Mouse (Mus musculus) liver, embryonic 15.5 days (tissue): ENCODE data around the gene Nckap5. TPM values are rescaled to one million over a fixed set of nuclear protein-coding genes. Genes with fewer than 3 reads are reported as not detected.

Experiments used
- ATAC-seq: fragments of 200-750 bp; cut with Nextera tagmentation; 2 replicates; pipeline ENCODE4 v1.8.0; 2017; ENCODE audit warnings: moderate number of reproducible peaks, mild to moderate bottlenecking, moderate library complexity; ENCODE audit not compliant: insufficient read depth
- H3K27ac ChIP-seq: fragments of 300-500 bp; sonication (generic); replicated peaks from 2 replicates; pipeline ENCODE4 v1.5.1; 2015; ENCODE audit warnings: mild to moderate bottlenecking, inconsistent platforms
- H3K27me3 ChIP-seq: fragments of 300-500 bp; sonication (generic); 2 replicates; pipeline ENCODE4 v1.6.1; 2015; ENCODE audit warnings: mild to moderate bottlenecking, inconsistent platforms
- H3K36me3 ChIP-seq: fragments of 300-500 bp; sonication (generic); replicated peaks from 2 replicates; pipeline ENCODE4 v1.6.1; 2015; ENCODE audit warnings: moderate library complexity, mild to moderate bottlenecking, inconsistent platforms
- H3K4me1 ChIP-seq: fragments of 300-500 bp; sonication (generic); replicated peaks from 2 replicates; pipeline ENCODE4 v1.6.1; 2015; ENCODE audit warnings: inconsistent platforms
- H3K4me2 ChIP-seq: fragments of 300-500 bp; sonication (generic); 2 replicates; pipeline ENCODE4 v1.6.1; 2015; ENCODE audit warnings: moderate library complexity, mild to moderate bottlenecking, inconsistent platforms
- H3K4me3 ChIP-seq: fragments of 300-500 bp; sonication (generic); replicated peaks from 2 replicates; pipeline ENCODE4 v1.5.1; 2015; ENCODE audit warnings: mild to moderate bottlenecking, inconsistent platforms
- H3K9ac ChIP-seq: fragments of 300-500 bp; sonication (generic); 2 replicates; pipeline ENCODE4 v1.6.1; 2015; ENCODE audit warnings: moderate library complexity, mild to moderate bottlenecking, inconsistent platforms
- H3K9me3 ChIP-seq: fragments of 300-500 bp; sonication (generic); replicated peaks from 2 replicates; pipeline ENCODE4 v1.6.1; 2016; ENCODE audit warnings: inconsistent platforms
- WGBS: fragments of 180-500 bp; shearing (Covaris S2); methylation state at CpG from one replicate; pipeline ENCODE4 v1.1.7; 2015; ENCODE audit warnings: mixed read lengths; ENCODE audit not compliant: insufficient replicate concordance; 5-methylcytosine and 5-hydroxymethylcytosine counted together
- polyA plus RNA-seq: library from polyadenylated mRNA; unstranded; fragments of >200 nt; fragmentation: Nextera tagmentation; extraction: Ambion mirVana; gene quantifications from 2 replicates; pipeline ENCODE4 v1.2.1, GENCODE M21; 2015

Nckap5 gene
- polyA plus RNA-seq, 1 experiment from 2014 or later, result 0.99 TPM

- no peaks in the 10 kb centered on the region for H3K9me3 ChIP-seq
- WGBS, result 49% methylated on average over 6 of the region's 6 CpGs
- H3K27me3 ChIP-seq, result no peaks in the 10 kb centered on the region
- H3K4me1 ChIP-seq, result no peaks in the 10 kb centered on the region
- H3K36me3 ChIP-seq, result no peaks in the 10 kb centered on the region
- H3K9ac ChIP-seq, result no peak overlapping the region
- ATAC-seq, result no peak
- no peak overlapping the region for H3K27ac ChIP-seq
- H3K4me3 ChIP-seq, result no peak overlapping the region
- H3K4me2 ChIP-seq, result no peak overlapping the region
Observed at GRCm38 (mm10) chr1:126765506-126766170, 65.0 kb downstream of the Nckap5 start.

DNA sequence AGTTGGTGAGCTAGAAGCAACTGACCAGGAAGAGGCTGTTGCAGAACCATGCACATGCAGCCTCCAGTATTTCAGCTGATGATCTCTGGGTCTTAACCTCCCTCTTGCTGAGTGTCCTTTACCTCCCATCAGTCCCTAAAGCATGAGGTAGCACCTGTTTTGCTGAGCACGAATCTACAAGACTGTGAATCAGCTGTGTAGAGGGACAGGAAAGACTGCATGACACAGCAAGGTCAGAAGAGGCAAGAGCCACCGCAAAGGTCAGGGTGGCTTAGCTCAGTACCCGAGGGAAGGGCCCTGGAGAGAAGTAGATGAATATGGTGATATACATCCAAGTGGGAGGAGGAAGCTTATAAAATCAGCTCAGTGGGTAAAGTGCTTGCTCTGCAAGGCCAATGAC is 66.4 kb downstream of the Nckap5 start:
- Histone ChIP-seq H3K9ac (no peak overlapping the region), H3K4me3 (no peak overlapping the region), H3K4me1 (no peaks in the 10 kb centered on the region), H3K9me3 (no peaks in the 10 kb centered on the region), H3K4me2 (no peak overlapping the region), H3K36me3 (no peaks in the 10 kb centered on the region), H3K27me3 (no peaks in the 10 kb centered on the region), H3K27ac (no peak overlapping the region)
- no peak for ATAC-seq
- WGBS, result 45% methylated on average over 3 of the region's 3 CpGs

DNA sequence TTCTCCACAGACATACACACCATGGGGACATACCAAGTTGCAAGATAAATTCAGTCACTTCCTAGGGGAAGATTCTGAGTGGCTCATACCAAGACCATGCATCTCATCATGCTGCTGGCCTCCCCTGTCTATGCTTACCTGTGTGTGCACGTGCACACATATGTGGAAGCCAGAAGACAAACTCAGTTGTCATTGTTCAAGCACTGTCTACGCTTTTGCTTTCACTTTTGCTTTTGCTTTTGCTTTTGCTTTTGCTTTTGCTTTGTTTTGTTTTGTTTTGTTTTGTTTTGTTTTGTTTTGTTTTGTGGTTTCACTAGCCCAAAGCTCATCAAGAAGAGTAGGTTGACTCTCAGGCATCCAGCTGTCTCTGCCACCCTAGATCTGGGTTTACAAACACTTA is 67.4 kb downstream of the Nckap5 start:
- no peak for ATAC-seq
- no peaks in the 10 kb centered on the region for H3K27me3 ChIP-seq
- H3K4me2 ChIP-seq, result no peak overlapping the region
- no peaks in the 10 kb centered on the region for H3K36me3 ChIP-seq
- H3K9me3 ChIP-seq, result no peaks in the 10 kb centered on the region
- WGBS, result 50% methylated on average over 2 of the region's 2 CpGs
- no peak overlapping the region for H3K27ac ChIP-seq
- no peaks in the 10 kb centered on the region for H3K4me1 ChIP-seq
- no peak overlapping the region for H3K4me3 ChIP-seq
- H3K9ac ChIP-seq, result no peak overlapping the region

GRCm38 (mm10) chr1:126760386-126760785 is 70.2 kb downstream of the Nckap5 start:
- no peak overlapping the region for H3K9ac ChIP-seq
- WGBS, result 55% methylated on average over 2 of the region's 2 CpGs
- no peak overlapping the region for H3K4me3 ChIP-seq
- H3K36me3 ChIP-seq, result no peaks in the 10 kb centered on the region
- no peaks in the 10 kb centered on the region for H3K4me1 ChIP-seq
- H3K27ac ChIP-seq, result no peak overlapping the region
- H3K9me3 ChIP-seq, result no peaks in the 10 kb centered on the region
- H3K4me2 ChIP-seq, result no peak overlapping the region
- ATAC-seq, result no peak
- no peaks in the 10 kb centered on the region for H3K27me3 ChIP-seq

DNA sequence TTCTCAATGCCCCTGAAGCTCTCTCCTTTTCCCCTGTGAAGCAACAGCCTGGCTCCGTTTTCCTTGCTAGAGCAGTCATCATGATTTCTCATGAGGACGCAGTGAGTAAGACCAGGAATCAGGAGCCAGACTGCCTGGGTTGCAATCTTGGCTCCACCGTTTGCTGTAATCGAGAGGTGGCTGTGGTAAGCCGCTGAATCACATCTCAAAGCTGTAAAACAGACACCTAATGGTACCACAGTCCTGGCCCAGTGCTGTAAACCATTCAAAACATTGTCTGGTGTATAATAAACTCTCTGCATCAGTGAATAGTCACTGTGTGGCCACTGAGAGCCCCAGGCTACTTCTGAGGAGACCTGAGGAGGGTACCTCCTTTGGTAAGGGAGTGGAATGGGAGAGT is 74.9 kb downstream of the Nckap5 start:
- H3K4me2 ChIP-seq, result no peak overlapping the region
- no peaks in the 10 kb centered on the region for H3K27me3 ChIP-seq
- 32% methylated on average over 5 of the region's 5 CpGs for WGBS
- no peaks in the 10 kb centered on the region for H3K9me3 ChIP-seq
- no peaks in the 10 kb centered on the region for H3K4me1 ChIP-seq
- no peak overlapping the region for H3K27ac ChIP-seq
- no peak for ATAC-seq
- H3K4me3 ChIP-seq, result no peak overlapping the region
- H3K9ac ChIP-seq, result no peak overlapping the region
- H3K36me3 ChIP-seq, result no peaks in the 10 kb centered on the region

DNA sequence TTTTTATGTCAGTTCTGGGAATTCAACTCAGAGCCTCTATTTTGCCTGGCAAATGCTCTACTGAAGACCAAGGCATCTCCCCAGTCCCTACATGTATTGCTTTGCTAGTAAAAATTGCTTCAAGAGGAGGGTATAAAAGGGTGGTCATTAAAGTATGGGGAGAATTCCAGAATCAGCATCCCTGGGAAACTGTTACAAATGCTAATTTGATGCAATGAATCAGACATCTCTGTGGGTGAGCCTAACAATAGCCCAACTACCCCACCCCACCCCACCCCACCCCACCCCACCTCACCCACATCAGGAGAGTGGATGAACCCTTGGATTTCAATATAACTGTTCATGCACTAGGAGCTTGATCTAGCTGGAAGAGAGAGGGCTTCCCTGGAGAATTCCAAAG is 77.0 kb downstream of the Nckap5 start:
- no peaks in the 10 kb centered on the region for H3K36me3 ChIP-seq
- no peaks in the 10 kb centered on the region for H3K27me3 ChIP-seq
- no peak overlapping the region for H3K4me3 ChIP-seq
- H3K9me3 ChIP-seq, result no peaks in the 10 kb centered on the region
- H3K27ac ChIP-seq, result no peak overlapping the region
- H3K4me1 ChIP-seq, result no peaks in the 10 kb centered on the region
- no peak overlapping the region for H3K4me2 ChIP-seq
- H3K9ac ChIP-seq, result no peak overlapping the region
- no peak for ATAC-seq

DNA sequence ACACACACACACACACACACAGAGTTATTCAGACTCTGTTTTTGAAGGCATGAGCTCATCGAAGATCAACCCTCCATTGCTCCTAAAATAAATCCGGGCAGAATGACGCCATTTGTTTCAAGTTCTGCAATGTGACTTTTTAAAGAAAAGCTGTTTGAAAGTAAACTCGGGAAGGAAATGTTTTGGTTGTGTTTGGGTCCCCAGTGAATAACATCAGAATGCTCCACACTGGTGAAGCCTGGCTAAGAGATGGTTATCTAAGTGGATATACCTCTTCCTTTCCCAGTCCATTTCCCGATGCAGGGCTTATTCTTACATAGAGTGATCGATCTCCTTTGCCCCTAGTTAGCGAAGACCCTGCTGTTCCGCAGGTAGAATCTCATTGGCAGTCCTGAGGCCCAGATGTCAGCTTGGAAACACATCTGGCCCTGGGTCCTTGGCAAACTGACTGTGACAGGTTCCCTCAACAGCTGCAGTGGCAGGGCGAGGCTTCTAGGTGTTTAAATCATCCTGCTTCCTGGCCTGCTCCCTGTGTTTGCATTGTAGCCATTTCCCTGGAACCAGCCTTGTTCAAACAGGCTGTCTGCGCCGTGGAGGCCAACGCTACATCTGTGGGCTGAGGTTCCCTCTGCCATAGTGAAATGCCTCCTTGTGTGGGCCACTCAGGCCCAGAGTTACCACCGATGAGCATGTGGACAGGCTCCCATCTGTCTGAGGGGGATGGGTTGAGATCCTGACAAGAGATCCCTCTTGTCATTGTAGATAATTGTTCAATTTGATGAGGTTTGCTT is 78.2 kb downstream of the Nckap5 start:
- H3K4me3 ChIP-seq, result no peak overlapping the region
- no peaks in the 10 kb centered on the region for H3K4me1 ChIP-seq
- no peaks in the 10 kb centered on the region for H3K36me3 ChIP-seq
- H3K9me3 ChIP-seq, result no peaks in the 10 kb centered on the region
- WGBS, result 52% methylated on average over 13 of the region's 13 CpGs
- H3K27ac ChIP-seq, result no peak overlapping the region
- no peak for ATAC-seq
- H3K4me2 ChIP-seq, result no peak overlapping the region
- H3K27me3 ChIP-seq, result no peaks in the 10 kb centered on the region
- H3K9ac ChIP-seq, result no peak overlapping the region

- Histone ChIP-seq H3K4me2 (no peak overlapping the region), H3K4me1 (no peaks in the 10 kb centered on the region), H3K4me3 (no peak overlapping the region), H3K27me3 (no peaks in the 10 kb centered on the region), H3K9me3 (no peaks in the 10 kb centered on the region), H3K9ac (no peak overlapping the region), H3K27ac (no peak overlapping the region), H3K36me3 (no peaks in the 10 kb centered on the region)
- 79% methylated on average over 6 of the region's 6 CpGs for WGBS
- ATAC-seq, result no peak
Observed at GRCm38 (mm10) chr1:126751137-126751536, 79.5 kb downstream of the Nckap5 start.

DNA sequence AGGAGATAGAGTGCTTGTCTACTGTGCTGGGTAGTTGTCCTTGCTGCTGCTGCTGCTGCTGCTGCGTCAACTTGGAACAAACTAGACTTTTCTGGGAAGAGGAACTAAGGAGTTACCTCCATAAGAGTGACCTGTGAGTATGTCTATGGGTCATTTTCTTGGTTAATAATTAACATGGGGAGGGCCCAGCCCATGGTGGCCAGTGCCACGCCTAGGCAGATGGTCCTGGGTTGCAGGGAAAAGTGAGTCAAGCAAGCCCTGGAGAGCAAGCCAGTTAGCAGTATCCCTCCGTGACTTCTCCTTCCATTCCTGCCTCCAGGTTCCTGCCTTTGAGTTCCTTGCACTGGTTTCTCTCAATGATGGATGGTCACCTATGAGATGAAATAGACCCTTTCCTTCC is 80.4 kb downstream of the Nckap5 start:
- Histone ChIP-seq H3K4me3 (no peak overlapping the region), H3K4me1 (no peaks in the 10 kb centered on the region), H3K9ac (no peak overlapping the region), H3K36me3 (no peaks in the 10 kb centered on the region), H3K9me3 (no peaks in the 10 kb centered on the region), H3K4me2 (no peak overlapping the region), H3K27me3 (no peaks in the 10 kb centered on the region), H3K27ac (no peak overlapping the region)
- WGBS, result 55% methylated on average over 3 of the region's 3 CpGs
- ATAC-seq, result no peak

DNA sequence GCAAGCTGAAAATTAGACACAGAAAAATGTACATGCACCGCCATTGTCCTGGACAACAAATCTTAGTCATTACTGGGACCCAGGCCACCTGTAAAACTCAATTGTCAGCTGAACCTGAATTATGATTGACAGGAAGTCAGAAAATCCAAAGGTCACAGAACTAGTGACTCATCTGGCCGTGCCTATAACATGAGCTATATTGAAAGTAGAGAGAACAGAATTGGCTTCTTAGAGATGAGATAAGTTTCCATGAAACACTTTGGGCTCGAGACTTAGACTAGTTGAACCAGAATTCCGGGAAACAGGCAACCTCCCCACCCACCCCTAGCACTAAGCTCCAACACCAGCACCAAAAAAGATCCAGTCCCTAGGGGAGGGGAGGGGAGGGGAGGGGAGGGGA is 82.7 kb downstream of the Nckap5 start:
- H3K27ac ChIP-seq, result no peak overlapping the region
- no peaks in the 10 kb centered on the region for H3K36me3 ChIP-seq
- no peak overlapping the region for H3K4me3 ChIP-seq
- no peaks in the 10 kb centered on the region for H3K27me3 ChIP-seq
- no peaks in the 10 kb centered on the region for H3K9me3 ChIP-seq
- no peak overlapping the region for H3K9ac ChIP-seq
- 45% methylated on average over 4 of the region's 4 CpGs for whole genome bisulfite sequencing
- no peak overlapping the region for H3K4me2 ChIP-seq
- H3K4me1 ChIP-seq, result no peaks in the 10 kb centered on the region
- no peak for ATAC-seq

DNA sequence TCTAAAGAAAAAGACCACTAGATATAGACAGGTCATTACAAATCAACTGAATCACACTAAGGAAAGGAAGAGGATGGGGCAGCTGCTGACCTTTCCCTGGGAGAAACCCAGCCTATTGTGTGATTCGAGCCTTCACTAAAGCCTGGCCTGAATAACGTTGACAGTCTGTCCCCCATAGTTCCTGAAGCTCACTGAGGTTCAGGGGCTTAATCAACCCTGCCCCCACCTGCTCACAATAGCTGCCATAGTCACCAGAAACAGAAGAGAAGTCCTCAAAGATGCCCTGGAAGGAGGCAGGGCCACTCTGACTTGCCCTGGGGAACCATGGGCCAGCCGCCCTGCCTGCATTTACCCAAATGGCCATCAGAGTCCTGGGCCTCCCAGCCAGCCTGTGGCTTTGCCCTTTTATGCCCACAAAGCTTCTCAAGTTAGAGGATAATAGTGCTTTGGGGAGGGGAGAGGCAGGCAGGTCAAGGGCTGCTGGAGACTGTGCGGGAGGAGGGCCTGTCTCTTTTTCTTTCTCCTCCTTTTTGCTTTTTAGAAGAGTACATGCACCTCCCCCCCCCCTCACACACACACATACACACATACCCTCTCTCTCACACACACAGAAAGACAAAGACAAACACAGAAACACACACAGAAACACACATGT is 85.0 kb downstream of the Nckap5 start:
- Histone ChIP-seq H3K9me3 (no peaks in the 10 kb centered on the region), H3K27me3 (no peaks in the 10 kb centered on the region), H3K36me3 (no peaks in the 10 kb centered on the region), H3K4me1 (no peaks in the 10 kb centered on the region), H3K9ac (no peak overlapping the region), H3K4me3 (no peak overlapping the region), H3K27ac (no peak overlapping the region), H3K4me2 (no peak overlapping the region)
- no peak for ATAC-seq
- WGBS, result 45% methylated on average over 4 of the region's 4 CpGs
